Mouse (Mus musculus): ENCODE measurements around the gene Trim14.

Trim14 gene

GRCm38 (mm10) chr4:46535840-46536361 is at the start of gene Trim14:
Trim14 (minus strand) TSS chr4:46536141.
- TF ChIP-seq GATA4 (IDR thresholded peaks at IDR 0.05; ENCODE audit: insufficient replicate concordance, low read length): no peak; the same call in 1 of the 2 replicates

GRCm38 (mm10) chr4:46585041-46585810 is 49.3 kb upstream of the Trim14 start:
- TF ChIP-seq GATA4 (IDR thresholded peaks at IDR 0.05; ENCODE audit: insufficient replicate concordance, low read length): no peak

DNA sequence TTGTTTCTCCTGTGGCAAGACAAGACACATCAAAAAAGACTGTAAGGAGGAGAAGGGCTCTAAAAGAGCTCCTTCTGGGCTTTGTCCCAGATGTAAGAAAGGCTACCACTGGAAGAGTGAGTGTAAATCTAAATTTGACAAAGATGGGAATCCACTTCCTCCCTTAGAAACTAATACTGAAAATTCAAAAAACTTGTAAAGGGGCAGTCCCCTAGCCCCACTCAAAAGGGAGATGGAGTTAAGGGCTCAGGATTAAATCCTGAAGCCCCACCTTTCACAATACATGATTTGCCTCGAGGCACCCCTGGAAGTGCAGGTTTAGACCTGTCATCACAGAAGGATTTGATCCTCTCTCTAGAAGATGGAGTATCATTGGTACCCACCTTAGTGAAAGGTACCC is 42.3 kb upstream of the Trim14 start:
- TF ChIP-seq GATA4 (IDR thresholded peaks at IDR 0.05; ENCODE audit: insufficient replicate concordance, low read length): no peak

GRCm38 (mm10) chr4:46574841-46575240 is 38.9 kb upstream of the Trim14 start:
- TF ChIP-seq GATA4 (IDR thresholded peaks at IDR 0.05; ENCODE audit: insufficient replicate concordance, low read length): no peak

- TF ChIP-seq GATA4 (IDR thresholded peaks at IDR 0.05; ENCODE audit: insufficient replicate concordance, low read length): no peak
These were observed 38.2 kb upstream of the Trim14 start for GRCm38 (mm10) chr4:46574024-46574753.

DNA sequence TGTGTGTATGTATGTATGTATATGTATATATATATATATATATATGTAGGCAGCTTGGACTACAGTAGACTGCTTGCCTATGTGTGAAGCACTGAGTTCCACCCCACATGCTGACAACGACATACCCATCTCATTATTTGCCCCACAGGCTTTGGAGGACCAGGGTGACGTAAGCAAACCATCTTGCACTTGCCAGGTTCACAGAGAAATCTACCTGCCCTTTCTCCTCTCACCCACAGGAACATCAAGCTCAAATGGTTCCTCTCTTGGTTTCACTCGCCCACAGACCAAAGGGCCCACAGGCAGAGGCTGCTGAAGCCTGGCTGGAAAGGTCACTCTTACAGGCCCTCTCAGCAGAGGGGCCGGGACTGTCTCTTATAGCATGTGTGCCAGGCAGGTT is 36.7 kb upstream of the Trim14 start:
- no peak for TF ChIP-seq GATA4 (IDR thresholded peaks at IDR 0.05; ENCODE audit: insufficient replicate concordance, low read length)

GRCm38 (mm10) chr4:46571744-46572143 is 35.8 kb upstream of the Trim14 start:
- TF ChIP-seq GATA4 (IDR thresholded peaks at IDR 0.05; ENCODE audit: insufficient replicate concordance, low read length): no peak

DNA sequence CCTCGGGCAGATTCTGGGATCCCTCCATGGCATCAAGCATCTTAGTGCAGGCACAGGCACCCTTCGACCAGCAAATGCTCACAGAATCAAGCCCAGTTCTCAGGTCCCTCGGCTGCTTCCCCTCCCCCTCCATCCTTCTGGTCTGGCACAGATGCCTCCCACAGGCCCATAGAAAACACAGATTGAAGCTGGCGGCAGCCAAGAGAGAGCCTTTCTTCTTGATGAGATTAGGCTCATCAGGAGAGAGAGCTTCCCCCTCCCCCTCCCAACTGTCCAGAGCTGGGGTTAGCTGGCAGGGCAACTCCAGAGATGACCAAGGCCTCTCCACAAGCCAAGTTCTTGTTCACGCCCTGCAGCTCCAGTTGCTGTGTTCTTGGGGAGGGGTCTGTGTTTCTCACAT is 33.7 kb upstream of the Trim14 start:
- TF ChIP-seq GATA4 (IDR thresholded peaks at IDR 0.05; ENCODE audit: insufficient replicate concordance, low read length): no peak

GRCm38 (mm10) chr4:46568169-46568568 is 32.2 kb upstream of the Trim14 start:
- no peak for TF ChIP-seq GATA4 (IDR thresholded peaks at IDR 0.05; ENCODE audit: insufficient replicate concordance, low read length)

DNA sequence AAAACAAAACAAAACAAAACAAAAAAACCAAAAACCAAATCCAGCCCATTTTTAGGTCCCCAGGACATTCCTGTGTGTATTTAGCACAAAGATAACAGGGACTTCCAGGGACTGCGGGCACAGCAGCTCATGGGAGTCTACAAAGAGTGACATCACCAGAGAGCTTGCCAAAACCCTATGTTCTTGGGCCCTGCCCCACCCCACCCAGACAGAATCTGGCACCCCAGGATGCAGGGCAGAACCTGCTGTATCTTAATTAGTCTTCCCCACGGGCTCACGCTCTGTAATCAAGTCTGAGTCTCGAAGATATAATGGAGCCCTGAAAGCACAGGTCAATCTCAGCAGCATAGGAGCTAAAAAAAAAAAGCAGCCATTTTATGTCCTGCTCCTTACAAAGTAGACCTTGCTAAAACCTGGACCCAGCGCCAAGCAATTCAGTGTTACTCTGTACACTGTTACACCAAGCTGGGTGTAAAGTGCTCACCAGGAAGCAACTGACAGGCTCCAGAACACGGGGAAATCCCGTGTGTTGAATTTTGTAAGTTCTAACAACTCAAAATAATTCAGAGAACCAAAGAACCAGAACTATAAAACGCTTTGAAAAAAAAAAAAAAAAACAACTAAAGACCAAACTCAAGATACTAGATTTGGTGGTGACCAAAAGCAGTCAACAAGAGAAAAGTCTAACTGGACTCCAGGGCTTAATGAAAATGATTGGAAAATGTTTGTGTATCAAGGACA is 31.2 kb upstream of the Trim14 start:
- TF ChIP-seq GATA4 (IDR thresholded peaks at IDR 0.05; ENCODE audit: insufficient replicate concordance, low read length): no peak

GRCm38 (mm10) chr4:46565393-46565955 is 29.5 kb upstream of the Trim14 start:
- no peak for TF ChIP-seq GATA4 (IDR thresholded peaks at IDR 0.05; ENCODE audit: insufficient replicate concordance, low read length)

- TF ChIP-seq GATA4 (IDR thresholded peaks at IDR 0.05; ENCODE audit: insufficient replicate concordance, low read length): no peak
These were observed 28.3 kb upstream of the Trim14 start for GRCm38 (mm10) chr4:46564247-46564646.

GRCm38 (mm10) chr4:46563847-46564246 is 27.9 kb upstream of the Trim14 start:
- TF ChIP-seq GATA4 (IDR thresholded peaks at IDR 0.05; ENCODE audit: insufficient replicate concordance, low read length): no peak

DNA sequence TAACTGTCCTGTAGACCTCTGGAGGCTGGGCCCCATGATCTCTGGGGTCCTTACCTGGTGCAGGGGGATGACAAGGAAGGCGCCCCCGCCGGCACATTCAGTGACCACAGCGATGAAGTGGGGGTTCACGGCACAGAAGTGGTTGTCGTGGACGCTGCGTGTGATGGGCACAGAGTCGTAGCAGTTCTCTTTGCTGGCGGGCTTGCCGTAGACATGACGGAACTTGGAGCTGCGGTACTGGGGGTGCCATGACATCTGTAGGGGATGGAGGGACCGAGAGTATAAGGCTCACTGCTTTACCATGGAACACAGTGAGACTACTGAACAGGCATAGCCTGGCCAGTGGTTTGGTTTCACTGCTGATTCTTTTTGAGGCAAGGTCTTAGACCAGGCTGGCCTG is 26.9 kb upstream of the Trim14 start:
- TF ChIP-seq GATA4 (IDR thresholded peaks at IDR 0.05; ENCODE audit: insufficient replicate concordance, low read length): no peak

- no peak for TF ChIP-seq GATA4 (IDR thresholded peaks at IDR 0.05; ENCODE audit: insufficient replicate concordance, low read length)
These were observed 26.1 kb upstream of the Trim14 start for GRCm38 (mm10) chr4:46562037-46562436.

Data from liver, adult (tissue).